Mouse (Mus musculus): ENCODE measurements at regions not wholly inside any gene's neighbourhood (a gene's known extent, or its start where the extent isn't known, plus 50 kb on each side); places are given as distances from the start of the nearest gene placed in this dataset.

GRCm38 (mm10) chr1:194878440-194878839, 60.2 kb upstream of the Cd34 start:
- no peaks in the 10 kb centered on the region for H3K36me3 ChIP-seq
- H3K27me3 ChIP-seq, result no peaks in the 10 kb centered on the region
- no peak for ATAC-seq
- H3K9ac ChIP-seq (replicated peaks), result no peak overlapping the region
- no peak overlapping the region for H3K27ac ChIP-seq
- H3K9me3 ChIP-seq, result no peaks in the 10 kb centered on the region
- 0 out of 2 replicates have a peak, but pooled peaks cover 4% of the 10 kb centered on the region for H3K4me1 ChIP-seq (replicated peaks)
- 78% methylated on average over 2 of the region's 2 CpGs for WGBS
- no peak overlapping the region for H3K4me2 ChIP-seq (replicated peaks)
- H3K4me3 ChIP-seq (replicated peaks), result no peak overlapping the region

GRCm38 (mm10) chr1:194879324-194880233, 59.0 kb upstream of the Cd34 start:
- Histone ChIP-seq H3K27ac (no peak overlapping the region), H3K36me3 (no peaks in the 10 kb centered on the region), H3K9me3 (no peaks in the 10 kb centered on the region), H3K9ac (replicated peaks) (no peak overlapping the region), H3K4me1 (replicated peaks) (0 out of 2 replicates have a peak, but pooled peaks cover 4% of the 10 kb centered on the region), H3K4me3 (replicated peaks) (no peak overlapping the region), H3K4me2 (replicated peaks) (peak overlapping the region; percentile 25), H3K27me3 (no peaks in the 10 kb centered on the region)
- WGBS, result 27% methylated on average over 22 of the region's 22 CpGs
- ATAC-seq, result peak; percentile 95

GRCm38 (mm10) chr1:194881556-194882223, 56.9 kb upstream of the Cd34 start:
- ATAC-seq, result no peak
- no peaks in the 10 kb centered on the region for H3K36me3 ChIP-seq
- 0 out of 2 replicates have a peak, but pooled peaks cover 4% of the 10 kb centered on the region for H3K4me1 ChIP-seq (replicated peaks)
- no peak overlapping the region for H3K4me2 ChIP-seq (replicated peaks)
- H3K4me3 ChIP-seq (replicated peaks), result no peak overlapping the region
- H3K27ac ChIP-seq, result no peak overlapping the region
- H3K9ac ChIP-seq (replicated peaks), result no peak overlapping the region
- H3K9me3 ChIP-seq, result no peaks in the 10 kb centered on the region
- H3K27me3 ChIP-seq, result no peaks in the 10 kb centered on the region

- no peaks in the 10 kb centered on the region for H3K9me3 ChIP-seq
- 62% methylated on average over 5 of the region's 5 CpGs for WGBS
- H3K4me3 ChIP-seq (replicated peaks), result no peak overlapping the region
- H3K9ac ChIP-seq (replicated peaks), result no peak overlapping the region
- ATAC-seq, result no peak
- H3K36me3 ChIP-seq, result no peaks in the 10 kb centered on the region
- no peaks in the 10 kb centered on the region for H3K4me1 ChIP-seq (replicated peaks)
- H3K27ac ChIP-seq, result no peak overlapping the region
- H3K27me3 ChIP-seq, result no peaks in the 10 kb centered on the region
- no peak overlapping the region for H3K4me2 ChIP-seq (replicated peaks)
Measured at GRCm38 (mm10) chr1:194885071-194885686, 53.4 kb upstream of the Cd34 start.

- H3K27ac ChIP-seq, result no peak overlapping the region
- WGBS, result 85% methylated on average over 5 of the region's 5 CpGs
- no peaks in the 10 kb centered on the region for H3K9me3 ChIP-seq
- H3K36me3 ChIP-seq, result no peaks in the 10 kb centered on the region
- no peaks in the 10 kb centered on the region for H3K4me1 ChIP-seq (replicated peaks)
- no peaks in the 10 kb centered on the region for H3K27me3 ChIP-seq
- H3K4me2 ChIP-seq (replicated peaks), result no peak overlapping the region
- H3K9ac ChIP-seq (replicated peaks), result no peak overlapping the region
- H3K4me3 ChIP-seq (replicated peaks), result no peak overlapping the region
- no peak for ATAC-seq
Measured at GRCm38 (mm10) chr1:194885687-194886077, 52.9 kb upstream of the Cd34 start.

All from midbrain, embryonic 13.5 days (tissue).